ENCODE assay signal across 1 mouse cellular context in genomic region chr11:58990794-58991193, GRCm38 (mm10).
TF ChIP-seq lines count a peak whose summit lies in the region.

No protein-coding gene starts in this region.

TF ChIP-seq in MEL, 35 proteins besides CTCF, POLR2A, EP300 and RAD21:
- no peak for TF ChIP-seq NRF1 (IDR thresholded peaks at IDR 0.05; ENCODE audit: insufficient read depth, low read depth, low read length, poor library complexity, severe bottlenecking)
- no peak for TF ChIP-seq POLR2AphosphoS5 (IDR thresholded peaks at IDR 0.05; ENCODE audit: borderline replicate concordance, low read depth, low read length)
TF ChIP-seq in MEL: peak in this region for 0.
